Mouse (Mus musculus) cerebellum, postnatal 4 days (tissue): Measurements from ENCODE around the gene Irak4.

Source experiments
- DNase-seq, 2 experiments: peaks; one replicate each; pipeline ENCODE4 v3.0.0; 2022; ENCODE audit warnings: low spot score in 2 of 2, mixed read lengths in 1 of 2

The Irak4 gene

GRCm38 (mm10) chr15:94620909-94621308 is 77.5 kb downstream of the Irak4 start:
- no peak for DNase-seq

GRCm38 (mm10) chr15:94628463-94628829 is 85.0 kb downstream of the Irak4 start:
- no peak for DNase-seq

GRCm38 (mm10) chr15:94628830-94629601 is 85.6 kb downstream of the Irak4 start, which contains the start of gene Tmem117:
TSS of gene Tmem117 (plus strand) at chr15:94629232.
- DNase-seq = peak in 1 of 2 experiments; percentile 51

GRCm38 (mm10) chr15:94630553-94630952 is 87.1 kb downstream of the Irak4 start:
- DNase-seq = no peak
